Mouse (Mus musculus) hindbrain, embryonic 13.5 days (tissue): ENCODE data around the gene Pam. TPM values are rescaled to one million over a fixed set of nuclear protein-coding genes. Genes with fewer than 3 reads are reported as not detected.

ENCODE experiments used
- ATAC-seq: fragments of 200-750 bp; cut with Nextera tagmentation; 2 replicates; pipeline ENCODE4 v1.8.0; 2017; ENCODE audit warnings: moderate TSS enrichment; ENCODE audit not compliant: low FRiP score
- H3K27ac ChIP-seq: fragments of 300-500 bp; sonication (generic); 2 replicates; pipeline ENCODE4 v1.5.1; 2015; ENCODE audit warnings: inconsistent platforms, mild to moderate bottlenecking, moderate library complexity
- H3K27me3 ChIP-seq: fragments of 300-500 bp; sonication (generic); 2 replicates; pipeline ENCODE4 v1.6.1; 2015; ENCODE audit warnings: mild to moderate bottlenecking, inconsistent platforms
- H3K36me3 ChIP-seq: fragments of 300-500 bp; sonication (generic); 2 replicates; pipeline ENCODE4 v1.6.1; 2015; ENCODE audit warnings: mild to moderate bottlenecking, inconsistent platforms
- H3K4me1 ChIP-seq: fragments of 300-500 bp; sonication (generic); replicated peaks from 2 replicates; pipeline ENCODE4 v1.6.1; 2015; ENCODE audit warnings: inconsistent platforms
- H3K4me2 ChIP-seq: fragments of 300-500 bp; sonication (generic); 2 replicates; pipeline ENCODE4 v1.6.1; 2015; ENCODE audit warnings: inconsistent platforms, mild to moderate bottlenecking, moderate library complexity
- H3K4me3 ChIP-seq: fragments of 300-500 bp; sonication (generic); 2 replicates; pipeline ENCODE4 v1.5.1; 2015; ENCODE audit warnings: mild to moderate bottlenecking, inconsistent platforms
- H3K9ac ChIP-seq: fragments of 300-500 bp; sonication (generic); 2 replicates; pipeline ENCODE4 v1.6.1; 2015; ENCODE audit warnings: mild to moderate bottlenecking, inconsistent platforms
- H3K9me3 ChIP-seq: fragments of 300-500 bp; sonication (generic); 2 replicates; pipeline ENCODE4 v1.6.1; 2016; ENCODE audit warnings: inconsistent platforms
- WGBS: fragments of 180-500 bp; shearing (Covaris S2); methylation state at CpG from one replicate; pipeline ENCODE4 v1.1.7; 2015; 5-methylcytosine and 5-hydroxymethylcytosine counted together
- polyA plus RNA-seq: library from polyadenylated mRNA; unstranded; fragments of >200 nt; fragmentation: Nextera tagmentation; extraction: Ambion mirVana; gene quantifications from 2 replicates; pipeline ENCODE4 v1.2.1, GENCODE M21; 2015

Gene Pam
- polyA plus RNA-seq, 1 experiment from 2014 or later: 35.3 TPM

DNA sequence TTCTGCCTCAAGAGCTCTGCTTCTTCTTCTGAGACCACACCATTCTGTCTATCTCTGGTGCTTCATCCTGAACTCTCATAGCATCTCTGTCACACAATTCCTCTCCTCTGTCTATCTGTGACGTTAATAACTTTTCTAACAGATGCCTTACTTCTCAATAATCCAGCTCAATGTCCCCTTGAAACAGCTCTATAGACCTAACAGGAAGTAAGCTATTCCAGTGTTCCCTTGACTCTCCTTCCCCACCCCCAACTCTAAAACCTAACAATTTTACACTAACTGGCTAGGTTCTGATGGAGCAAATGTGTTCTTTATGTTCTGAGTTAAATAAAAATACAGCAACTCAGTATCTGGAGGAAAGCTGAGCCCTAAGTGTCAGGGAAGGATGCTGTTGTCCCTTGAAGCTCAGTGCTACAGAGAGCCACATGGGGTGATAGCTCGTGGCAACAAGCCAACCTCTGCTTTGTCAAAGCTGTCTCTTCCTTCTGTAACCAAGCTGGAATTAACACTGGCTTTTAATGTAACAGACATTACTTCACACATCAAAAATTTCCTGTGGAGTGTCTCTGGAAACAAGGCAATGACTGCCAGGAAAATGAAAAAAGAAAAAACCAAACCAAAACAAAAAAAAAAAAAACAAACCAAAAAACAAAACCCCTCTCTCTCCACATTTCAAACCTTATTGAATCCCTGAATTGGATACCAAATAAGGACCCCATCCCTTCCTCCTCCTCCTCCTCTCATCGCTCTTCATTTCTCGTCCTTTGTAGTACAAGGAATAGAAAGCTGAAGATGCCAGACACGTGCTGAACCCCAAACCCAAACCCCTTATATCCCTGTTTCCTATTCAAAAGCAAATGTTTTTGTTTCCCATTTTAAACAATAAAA lies 261.7 kb downstream of the Pam start:
- Histone ChIP-seq H3K27me3 (no peaks in the 10 kb centered on the region), H3K9ac (no peak overlapping the region), H3K4me3 (no peak overlapping the region), H3K9me3 (no peaks in the 10 kb centered on the region), H3K4me1 (0 out of 2 replicates have a peak, but pooled peaks cover 5% of the 10 kb centered on the region), H3K27ac (peak overlapping the region; percentile 58), H3K36me3 (peaks cover 10% of the 10 kb centered on the region; the same call in 1 of the 2 replicates), H3K4me2 (no peak overlapping the region)
- WGBS: 54% methylated on average over 5 of the region's 5 CpGs
- peak; percentile 74 for ATAC-seq

DNA sequence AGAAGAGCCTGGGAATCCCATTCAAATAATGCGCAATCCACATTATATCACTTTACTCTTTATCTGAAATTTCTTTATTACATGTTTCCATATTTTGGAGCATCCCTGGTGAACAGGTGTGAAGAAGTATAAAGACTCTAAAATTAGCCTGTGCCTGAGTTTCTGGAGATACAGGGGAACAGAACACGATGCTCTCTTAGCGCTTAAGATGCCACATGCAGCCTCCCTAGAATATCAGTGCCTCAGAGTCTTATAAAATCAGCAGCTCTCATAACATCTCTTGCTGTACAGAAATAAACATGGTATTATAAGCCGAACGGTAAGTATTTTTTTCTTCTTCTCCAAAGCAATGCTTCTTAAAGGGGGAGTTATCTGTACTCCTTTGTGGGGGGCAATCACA lies 267.4 kb downstream of the Pam start:
- Histone ChIP-seq H3K4me1 (0 out of 2 replicates have a peak, but pooled peaks cover under 1% of the 10 kb centered on the region), H3K36me3 (peaks cover 13% of the 10 kb centered on the region; the same call in 1 of the 2 replicates), H3K9me3 (no peaks in the 10 kb centered on the region), H3K27me3 (no peaks in the 10 kb centered on the region), H3K9ac (no peak overlapping the region), H3K4me2 (no peak overlapping the region), H3K4me3 (no peak overlapping the region), H3K27ac (no peak overlapping the region)
- 96% methylated on average over 5 of the region's 5 CpGs for WGBS
- ATAC-seq: no peak

DNA sequence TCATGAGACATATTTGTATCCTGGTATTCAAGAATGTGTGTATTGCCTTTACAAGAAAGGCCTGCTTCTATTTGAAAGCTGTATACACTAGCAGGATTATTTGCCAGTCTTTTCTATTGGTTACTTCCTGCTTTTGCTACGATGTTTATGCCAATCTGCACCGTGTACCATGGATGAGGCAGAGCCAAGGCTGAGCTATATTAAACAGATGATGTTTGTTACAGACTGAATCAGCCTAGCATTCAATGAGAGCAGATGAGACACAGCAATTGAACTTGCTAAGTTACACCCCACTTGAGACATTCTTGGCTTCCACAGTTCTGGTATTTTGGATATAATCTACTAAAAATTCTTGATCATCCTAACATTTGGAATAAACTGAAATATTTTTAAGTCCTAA lies 267.9 kb downstream of the Pam start:
- H3K9me3 ChIP-seq: no peaks in the 10 kb centered on the region
- H3K36me3 ChIP-seq: peaks cover 13% of the 10 kb centered on the region; the same call in 1 of the 2 replicates
- H3K4me3 ChIP-seq: no peak overlapping the region
- H3K4me1 ChIP-seq: no peaks in the 10 kb centered on the region
- ATAC-seq: no peak
- WGBS: 84% methylated on average over 2 of the region's 2 CpGs
- no peak overlapping the region for H3K9ac ChIP-seq
- no peaks in the 10 kb centered on the region for H3K27me3 ChIP-seq
- no peak overlapping the region for H3K4me2 ChIP-seq
- H3K27ac ChIP-seq: no peak overlapping the region

DNA sequence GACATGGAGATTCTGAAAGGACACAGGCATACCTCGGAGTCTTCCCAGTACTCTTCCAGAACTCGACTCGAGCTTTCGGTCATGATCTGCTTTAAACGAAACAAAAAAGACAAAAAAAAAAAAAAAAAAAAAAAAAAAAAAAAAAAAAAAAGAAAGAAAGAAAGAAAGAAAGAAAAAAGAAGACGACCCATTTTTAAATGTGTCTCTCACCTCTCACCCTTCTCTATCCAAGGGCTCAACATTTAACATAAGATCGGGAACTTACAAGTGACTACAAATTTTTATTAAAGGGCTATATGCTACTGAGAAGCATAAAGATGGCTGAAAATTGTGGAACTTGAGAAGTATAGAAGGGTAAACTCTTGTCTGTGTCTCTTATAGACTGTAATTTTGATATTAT lies 272.5 kb downstream of the Pam start:
- Histone ChIP-seq H3K36me3 (peaks cover 7% of the 10 kb centered on the region), H3K27ac (no peak overlapping the region), H3K4me1 (no peaks in the 10 kb centered on the region), H3K4me2 (no peak overlapping the region), H3K4me3 (no peak overlapping the region), H3K27me3 (no peaks in the 10 kb centered on the region), H3K9ac (no peak overlapping the region), H3K9me3 (no peaks in the 10 kb centered on the region)
- ATAC-seq: no peak
- WGBS: 95% methylated on average over 7 of the region's 7 CpGs

DNA sequence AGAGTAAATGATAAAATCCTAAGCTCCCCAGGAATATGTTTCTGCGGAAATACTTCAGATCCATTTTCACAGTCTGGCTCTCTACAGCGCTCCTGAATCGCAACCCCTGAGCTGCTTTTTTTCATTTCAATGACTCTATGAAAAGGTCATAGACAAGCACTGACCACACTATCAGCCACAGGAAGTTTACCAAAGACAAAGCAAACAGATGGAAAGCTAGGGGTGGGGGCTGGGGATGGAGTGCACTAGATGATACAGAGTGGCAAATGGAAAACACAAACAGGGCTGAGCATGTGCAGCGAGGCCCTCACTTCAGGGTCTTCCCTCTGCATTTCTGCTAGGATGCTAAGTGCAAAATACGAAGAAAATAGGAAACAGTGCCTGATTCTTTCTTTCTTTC lies 273.2 kb downstream of the Pam start:
- Histone ChIP-seq H3K4me3 (no peak overlapping the region), H3K36me3 (peaks cover 12% of the 10 kb centered on the region), H3K27me3 (no peaks in the 10 kb centered on the region), H3K9me3 (no peaks in the 10 kb centered on the region), H3K9ac (no peak overlapping the region), H3K4me2 (no peak overlapping the region), H3K27ac (no peak overlapping the region), H3K4me1 (no peaks in the 10 kb centered on the region)
- WGBS: 85% methylated on average over 5 of the region's 5 CpGs
- ATAC-seq: no peak

DNA sequence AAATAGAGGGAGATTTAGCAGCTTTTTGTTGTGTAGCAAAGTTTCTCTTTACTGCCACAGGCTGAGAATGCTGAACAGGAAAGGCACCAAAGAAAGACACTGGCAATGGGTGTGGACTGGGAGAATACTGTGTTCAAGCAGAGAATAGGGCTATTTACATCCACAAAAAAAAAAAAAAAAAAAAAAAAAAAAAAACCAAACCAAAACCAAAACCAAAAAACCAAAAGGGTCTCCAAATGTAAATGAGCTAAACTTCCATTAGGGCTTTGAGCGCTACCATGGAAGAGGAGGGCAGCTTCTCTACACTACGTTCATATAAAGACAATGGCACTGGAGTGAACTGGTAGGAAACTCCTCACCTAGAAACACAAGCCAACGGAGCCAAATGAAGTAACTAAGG lies 274.2 kb downstream of the Pam start:
- H3K9ac ChIP-seq: no peak overlapping the region
- H3K27me3 ChIP-seq: no peaks in the 10 kb centered on the region
- no peaks in the 10 kb centered on the region for H3K4me1 ChIP-seq
- H3K4me3 ChIP-seq: no peak overlapping the region
- no peak overlapping the region for H3K4me2 ChIP-seq
- 91% methylated on average over 3 of the region's 3 CpGs for WGBS
- ATAC-seq: no peak
- H3K36me3 ChIP-seq: peaks cover 12% of the 10 kb centered on the region
- no peak overlapping the region for H3K27ac ChIP-seq
- no peaks in the 10 kb centered on the region for H3K9me3 ChIP-seq

DNA sequence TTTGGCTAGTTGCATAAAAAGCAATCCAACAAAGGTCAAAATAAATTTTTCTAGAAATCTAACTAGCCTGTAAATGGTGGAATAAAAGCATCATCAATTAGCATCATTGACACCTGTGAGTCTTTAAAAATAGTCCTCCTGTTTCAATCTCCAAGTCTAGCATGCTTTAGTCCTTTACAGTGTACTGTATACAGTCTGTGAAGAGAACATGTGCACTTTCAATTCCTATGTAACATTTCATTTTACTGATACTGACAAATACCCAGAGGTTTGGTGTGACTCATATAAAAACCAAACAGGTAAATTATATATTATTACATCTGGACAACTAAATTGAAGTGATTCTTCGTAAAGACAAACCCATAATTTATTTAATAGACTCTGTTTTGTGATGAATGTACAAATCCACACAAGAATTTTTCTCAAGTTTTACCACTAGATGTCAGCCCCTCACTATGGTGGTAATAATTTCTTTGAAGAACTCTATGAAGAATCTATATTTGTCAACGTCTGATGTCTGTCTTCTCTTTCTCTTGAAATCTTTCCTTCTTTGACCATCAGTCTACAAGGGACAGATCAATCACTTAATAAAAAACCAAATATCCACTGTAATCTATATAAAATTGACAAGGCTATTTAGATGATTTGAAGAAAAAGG lies 286.1 kb downstream of the Pam start:
- 48% methylated on average over 2 of the region's 2 CpGs for WGBS
- Histone ChIP-seq H3K4me3 (no peak overlapping the region), H3K9me3 (no peaks in the 10 kb centered on the region), H3K27me3 (no peaks in the 10 kb centered on the region), H3K27ac (no peak overlapping the region), H3K4me2 (no peak overlapping the region), H3K36me3 (no peaks in the 10 kb centered on the region), H3K4me1 (no peaks in the 10 kb centered on the region), H3K9ac (no peak overlapping the region)
- ATAC-seq: no peak

DNA sequence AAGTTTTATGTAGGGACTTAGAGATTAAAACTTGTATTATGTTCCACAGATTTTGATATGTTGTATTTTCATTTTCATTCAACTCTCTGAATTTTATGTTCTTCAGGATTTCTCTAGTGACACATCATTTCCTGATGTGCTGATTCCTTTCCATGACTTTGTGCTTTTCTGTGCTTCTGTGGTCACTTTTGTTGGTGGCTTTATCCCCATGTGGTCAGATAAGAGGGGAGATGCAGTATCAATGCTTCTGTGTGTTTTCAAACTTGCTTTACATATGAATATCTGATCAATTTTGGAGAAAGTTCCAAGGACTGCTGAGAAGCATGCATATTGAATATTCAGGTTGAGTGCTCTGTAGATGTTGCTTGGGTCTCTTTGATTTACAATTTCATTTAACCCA lies 290.9 kb downstream of the Pam start:
- no peak overlapping the region for H3K4me2 ChIP-seq
- no peaks in the 10 kb centered on the region for H3K36me3 ChIP-seq
- no peak overlapping the region for H3K9ac ChIP-seq
- no peak overlapping the region for H3K27ac ChIP-seq
- no peak for ATAC-seq
- no peaks in the 10 kb centered on the region for H3K4me1 ChIP-seq
- H3K27me3 ChIP-seq: no peaks in the 10 kb centered on the region
- H3K9me3 ChIP-seq: peaks cover 2% of the 10 kb centered on the region; the same call in 1 of the 2 replicates
- no peak overlapping the region for H3K4me3 ChIP-seq

DNA sequence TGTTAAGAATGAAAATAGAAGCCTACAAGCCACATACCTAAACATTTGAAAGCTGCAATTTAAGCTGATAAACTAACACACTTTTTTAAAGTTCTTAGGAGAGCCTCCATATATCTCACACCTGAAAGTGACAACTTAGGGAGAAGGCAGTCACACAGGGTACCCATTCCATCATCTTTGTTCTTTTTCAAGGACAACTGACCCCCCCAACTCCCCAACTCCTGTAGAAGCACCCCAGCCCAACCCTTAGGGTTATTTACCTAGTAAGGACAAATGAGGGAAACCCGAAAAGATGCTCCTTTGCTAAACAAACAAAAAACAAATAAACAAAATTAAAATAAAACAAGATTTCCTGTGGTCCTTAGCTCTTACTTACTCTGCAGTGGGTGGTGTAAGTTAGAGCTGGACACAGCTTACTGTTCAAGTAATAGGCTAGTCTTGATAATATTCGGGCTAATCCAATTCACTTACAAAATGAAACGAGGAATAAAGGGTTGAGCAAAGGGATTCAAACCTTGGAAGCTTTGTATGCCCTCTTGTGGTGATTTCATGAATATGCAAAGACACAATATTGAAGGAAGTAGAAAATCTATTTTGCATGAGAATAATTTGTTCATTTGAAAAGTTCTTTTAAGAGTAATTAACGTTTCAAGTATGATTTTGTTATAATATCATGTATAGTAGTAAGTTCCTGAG lies 293.1 kb downstream of the Pam start:
- H3K27ac ChIP-seq: no peak overlapping the region
- H3K9me3 ChIP-seq: peaks cover 2% of the 10 kb centered on the region; the same call in 1 of the 2 replicates
- no peak overlapping the region for H3K4me2 ChIP-seq
- 53% methylated on average over 4 of the region's 4 CpGs for WGBS
- no peaks in the 10 kb centered on the region for H3K27me3 ChIP-seq
- H3K9ac ChIP-seq: no peak overlapping the region
- H3K4me3 ChIP-seq: no peak overlapping the region
- no peaks in the 10 kb centered on the region for H3K4me1 ChIP-seq
- ATAC-seq: no peak
- no peaks in the 10 kb centered on the region for H3K36me3 ChIP-seq

DNA sequence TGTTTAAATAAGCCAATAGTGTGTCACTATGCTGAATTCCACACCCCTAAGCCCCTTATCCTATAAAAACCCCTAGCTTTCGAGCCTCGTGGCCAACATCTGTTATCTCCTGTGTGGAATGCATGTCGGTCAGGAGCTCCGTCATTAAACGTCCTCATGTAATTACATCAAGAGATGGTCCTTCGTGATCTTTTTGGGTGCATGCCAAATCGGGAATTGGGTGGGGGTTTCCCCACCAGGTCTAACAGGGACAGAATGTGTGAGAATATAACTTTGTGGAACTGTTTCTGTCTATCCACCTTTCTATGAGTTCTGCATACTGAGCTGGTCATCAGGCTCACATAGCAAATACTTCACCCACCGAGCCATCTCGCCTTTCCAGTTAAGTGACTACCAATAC lies 299.5 kb downstream of the Pam start:
- no peak overlapping the region for H3K4me3 ChIP-seq
- H3K4me2 ChIP-seq: no peak overlapping the region
- H3K36me3 ChIP-seq: peaks cover 4% of the 10 kb centered on the region; the same call in 1 of the 2 replicates
- no peak overlapping the region for H3K27ac ChIP-seq
- no peak overlapping the region for H3K9ac ChIP-seq
- no peaks in the 10 kb centered on the region for H3K27me3 ChIP-seq
- no peak for ATAC-seq
- H3K9me3 ChIP-seq: peaks cover 2% of the 10 kb centered on the region; the same call in 1 of the 2 replicates
- 90% methylated on average over 9 of the region's 9 CpGs for WGBS
- no peaks in the 10 kb centered on the region for H3K4me1 ChIP-seq

DNA sequence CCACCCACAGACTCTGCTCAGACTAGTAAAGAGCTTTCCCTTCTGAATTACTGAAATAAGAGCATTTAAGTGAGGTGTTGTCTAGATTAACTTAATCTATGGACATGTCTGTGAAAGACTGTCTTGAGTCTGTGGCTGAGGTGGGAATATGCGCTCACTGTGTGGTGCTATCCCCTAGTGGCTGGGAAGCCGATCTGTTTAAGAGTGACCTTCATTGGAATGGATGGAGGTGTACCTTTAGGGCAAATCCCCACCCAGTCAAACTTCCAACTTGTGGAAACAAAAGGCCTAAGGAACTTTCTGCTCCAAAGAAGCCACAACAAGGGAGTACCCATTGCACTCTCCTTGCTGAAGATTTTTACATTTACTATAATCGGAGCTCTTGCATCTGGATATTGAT lies 301.3 kb downstream of the Pam start:
- WGBS: 88% methylated on average over 3 of the region's 3 CpGs
- ATAC-seq: no peak

DNA sequence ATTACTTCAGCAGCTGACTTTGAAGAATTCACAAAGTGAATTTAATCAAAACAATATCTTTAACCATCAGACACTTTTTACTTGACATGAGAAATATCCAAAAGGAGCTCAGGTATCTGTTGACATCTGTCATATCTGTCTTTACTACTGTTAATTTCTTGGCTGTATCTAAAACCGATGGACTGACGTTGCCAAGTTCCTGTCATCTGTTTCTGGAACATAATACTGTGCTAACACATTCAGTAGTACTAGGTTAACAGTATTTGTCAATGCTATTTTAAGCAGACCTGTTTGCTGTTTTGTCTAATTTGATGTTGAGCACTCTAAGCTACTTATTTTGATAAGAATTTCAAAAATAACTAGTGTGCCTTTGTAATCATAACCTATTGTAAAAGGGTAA lies 307.0 kb downstream of the Pam start:
- Histone ChIP-seq H3K27ac (no peak overlapping the region), H3K27me3 (no peaks in the 10 kb centered on the region), H3K4me1 (no peaks in the 10 kb centered on the region), H3K36me3 (peaks cover 12% of the 10 kb centered on the region; the same call in 1 of the 2 replicates), H3K4me2 (no peak overlapping the region), H3K9ac (no peak overlapping the region), H3K4me3 (no peak overlapping the region), H3K9me3 (no peaks in the 10 kb centered on the region)
- no peak for ATAC-seq
- 92% methylated on average over 2 of the region's 2 CpGs for WGBS

More for the DNA sequence above, 301.3 kb downstream of the Pam start:
- Histone ChIP-seq H3K9me3 (no peaks in the 10 kb centered on the region), H3K27ac (no peak overlapping the region), H3K36me3 (peaks cover 4% of the 10 kb centered on the region; the same call in 1 of the 2 replicates), H3K4me2 (no peak overlapping the region), H3K9ac (no peak overlapping the region), H3K4me1 (no peaks in the 10 kb centered on the region), H3K4me3 (no peak overlapping the region), H3K27me3 (no peaks in the 10 kb centered on the region)
